Mouse (Mus musculus) lung, adult 2 months (tissue): Measurements from ENCODE around the gene Nudt2. TPM values are rescaled to one million over a fixed set of nuclear protein-coding genes. Genes with fewer than 3 reads are reported as not detected.

ENCODE experiments used
- DNase-seq: peaks from one replicate; pipeline ENCODE4 v3.0.0; 2022
- H3K4me1 ChIP-seq: fragments of 200-500 bp; 2 replicates; pipeline ENCODE4 v1.6.1; 2011; ENCODE audit warnings: low read length; ENCODE audit not compliant: control insufficient read depth, insufficient read depth
- H3K4me3 ChIP-seq: fragments of 200-500 bp; replicated peaks from 2 replicates; pipeline ENCODE3; 2011; ENCODE audit warnings: low read depth, mild to moderate bottlenecking, control low read depth, low read length; ENCODE audit errors: extremely low read depth
- CTCF ChIP-seq: fragments of 200-500 bp; IDR thresholded peaks from 2 replicates; pipeline ENCODE4 v1.5.1; 2011; ENCODE audit warnings: mild to moderate bottlenecking, low read length, control low read depth; ENCODE audit not compliant: insufficient read depth
- POLR2A ChIP-seq: fragments of 200-500 bp; IDR thresholded peaks from 2 replicates; pipeline ENCODE4 v1.6.1; 2011; ENCODE audit warnings: low read depth, mild to moderate bottlenecking, control low read depth, low read length, borderline replicate concordance; ENCODE audit errors: extremely low read depth
- WGBS: fragments of 180-500 bp; shearing (Covaris S2); methylation state at CpG from one replicate; pipeline ENCODE4 v1.1.7; 2018; 5-methylcytosine and 5-hydroxymethylcytosine counted together
- polyA plus RNA-seq: library from polyadenylated mRNA; depleted of rRNA; stranded (reverse); fragments of >200 nt; gene quantifications from 2 replicates; pipeline ENCODE4 v1.2.3, GENCODE M21; 2012

Gene Nudt2
- polyA plus RNA-seq, 1 experiment = 11.7 TPM

DNA sequence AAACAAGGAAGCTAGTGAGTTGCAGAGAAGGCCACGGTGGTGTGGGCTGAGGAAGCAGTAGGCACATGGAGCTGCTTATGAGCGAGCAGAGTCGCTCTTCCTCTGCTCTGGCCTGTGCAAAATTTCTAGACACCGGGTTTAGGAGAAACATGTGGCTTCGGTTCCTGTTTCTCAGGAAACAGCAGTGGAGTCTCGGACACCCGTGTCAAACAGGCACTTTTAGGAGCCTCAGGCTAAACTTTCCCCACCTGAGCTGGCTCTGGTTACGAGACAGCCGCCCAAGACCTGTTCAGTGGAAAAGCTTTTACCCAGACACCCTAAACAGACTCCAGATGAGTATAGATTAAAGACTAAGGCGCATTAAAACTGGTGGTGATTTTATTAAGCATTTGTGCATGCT, 4.2 kb downstream of the Nudt2 start:
- no peak for DNase-seq
- H3K4me3 ChIP-seq = no peak overlapping the region
- WGBS = 80% methylated on average over 10 of the region's 10 CpGs
- TF ChIP-seq CTCF (no peak), POLR2A (no peak)
- no peaks in the 10 kb centered on the region; the same call in 1 of the 2 replicates for H3K4me1 ChIP-seq

DNA sequence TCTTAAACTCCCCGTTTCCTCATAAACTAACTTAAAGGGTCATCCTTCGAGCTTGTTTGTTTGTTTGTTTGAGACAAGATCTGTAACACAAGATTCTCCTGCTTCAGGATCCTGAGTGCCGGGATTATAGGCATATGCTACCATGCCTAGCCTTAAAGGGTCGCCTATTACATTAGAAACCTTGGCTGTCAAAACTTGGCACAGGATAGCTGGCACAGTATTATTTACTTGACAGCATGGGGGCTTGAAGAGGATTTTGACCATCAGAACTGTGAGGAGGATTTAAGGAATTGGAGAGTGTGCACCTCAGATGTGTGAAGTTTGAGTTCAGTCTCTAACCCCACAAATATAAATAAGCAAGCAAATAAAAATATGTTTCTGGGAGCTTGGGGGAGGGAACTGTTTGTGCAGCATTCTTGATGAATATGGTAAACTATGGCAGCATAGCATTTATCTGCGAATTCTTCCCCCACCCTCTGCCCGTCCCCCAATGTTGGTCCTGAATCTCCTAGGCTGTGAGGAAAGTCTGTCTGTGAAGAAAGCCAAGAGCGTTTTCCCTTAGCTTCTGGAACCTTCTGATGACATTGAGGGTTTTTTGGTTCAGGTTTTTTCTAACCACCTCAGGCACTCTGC, 5.2 kb downstream of the Nudt2 start:
- TF ChIP-seq CTCF (no peak), POLR2A (no peak)
- no peak for DNase-seq
- WGBS = 60% methylated on average over 7 of the region's 7 CpGs
- H3K4me3 ChIP-seq = no peak overlapping the region
- H3K4me1 ChIP-seq = no peaks in the 10 kb centered on the region; the same call in 1 of the 2 replicates

DNA sequence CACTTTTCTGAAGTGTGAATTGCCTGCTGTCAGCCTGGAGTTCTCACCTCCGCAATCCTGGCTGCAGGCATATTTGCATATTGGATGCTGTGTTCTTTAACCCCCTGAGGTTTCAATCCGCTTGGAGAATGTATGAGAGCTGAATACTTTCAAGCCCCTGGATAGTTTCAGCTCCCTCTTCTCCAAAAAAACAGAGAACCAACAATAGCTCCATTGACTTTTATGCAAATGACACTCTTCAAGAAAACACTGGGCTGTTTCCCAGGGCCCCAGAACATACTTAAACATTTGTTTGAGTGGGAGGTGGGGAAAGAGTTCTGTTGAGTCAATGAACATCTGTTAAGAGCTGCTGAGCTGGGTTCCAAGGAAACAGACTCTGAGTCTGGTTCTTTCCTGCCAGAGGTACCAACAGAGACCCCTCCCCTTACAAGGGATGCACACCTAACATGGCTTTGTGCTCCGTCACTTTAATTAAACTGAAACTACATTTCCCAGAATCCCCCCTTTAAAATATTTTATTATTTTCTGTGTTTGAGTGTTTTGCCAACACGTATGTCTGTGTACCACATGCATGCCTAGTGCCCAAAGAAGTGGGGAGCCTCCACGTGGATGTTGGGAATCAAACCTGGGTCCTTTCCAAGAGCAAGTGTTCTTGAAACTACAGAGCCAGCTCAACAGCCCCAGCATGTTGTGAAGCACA, 5.9 kb downstream of the Nudt2 start:
- no peak for TF ChIP-seq CTCF
- no peak for TF ChIP-seq POLR2A
- Histone ChIP-seq H3K4me1 (no peaks in the 10 kb centered on the region; the same call in 1 of the 2 replicates), H3K4me3 (no peak overlapping the region)
- 59% methylated on average over 5 of the region's 5 CpGs for WGBS
- DNase-seq = no peak

DNA sequence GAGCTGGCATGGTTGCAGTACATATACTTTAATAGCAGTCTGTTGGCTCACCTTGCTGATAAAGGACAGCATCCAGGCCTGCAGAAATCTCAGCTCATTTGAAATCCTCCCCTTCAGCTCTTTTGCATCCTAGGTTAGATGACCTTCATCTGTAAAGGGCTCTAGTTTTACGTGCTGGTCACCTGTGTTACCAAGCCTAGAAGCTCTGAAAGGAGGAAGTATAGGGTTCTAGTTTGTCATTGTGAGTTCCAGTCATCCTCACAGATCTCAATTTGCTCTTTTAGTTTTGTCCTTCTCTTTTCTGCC, 6.4 kb downstream of the Nudt2 start:
- no peak for DNase-seq
- TF ChIP-seq CTCF (no peak), POLR2A (no peak)
- no peak overlapping the region for H3K4me3 ChIP-seq
- WGBS = 97% methylated on average over 1 of the region's 1 CpGs
- H3K4me1 ChIP-seq = no peaks in the 10 kb centered on the region; the same call in 1 of the 2 replicates

DNA sequence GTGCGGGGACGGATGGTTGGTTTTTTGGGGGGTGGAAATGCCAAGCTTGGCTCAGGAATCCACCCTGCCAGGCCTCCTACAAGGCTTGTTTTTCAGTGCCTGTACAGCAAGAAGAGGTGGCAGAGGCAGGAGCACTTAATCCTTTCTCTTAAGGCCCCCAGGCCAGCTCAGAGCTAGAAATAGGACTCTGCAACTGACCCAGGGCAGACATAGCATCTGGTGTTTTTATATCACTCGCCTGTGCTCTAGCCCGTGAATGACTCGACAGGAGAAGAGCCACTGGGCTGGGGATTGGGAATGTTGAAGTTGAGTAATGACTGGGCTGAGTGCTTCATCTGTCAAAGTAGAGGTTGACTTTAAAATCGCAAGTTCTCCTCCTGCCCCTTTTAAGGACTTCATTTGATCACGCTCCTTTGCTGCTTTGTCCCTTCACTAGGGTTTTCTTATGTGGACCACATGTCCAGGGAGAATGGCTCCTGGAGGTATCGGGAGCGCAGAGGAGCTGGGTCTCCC, 12.8 kb downstream of the Nudt2 start:
- no peak for TF ChIP-seq POLR2A
- no peak for TF ChIP-seq CTCF
- no peak for DNase-seq
- no peak overlapping the region for H3K4me3 ChIP-seq
- no peaks in the 10 kb centered on the region for H3K4me1 ChIP-seq
- WGBS = 85% methylated on average over 9 of the region's 9 CpGs

DNA sequence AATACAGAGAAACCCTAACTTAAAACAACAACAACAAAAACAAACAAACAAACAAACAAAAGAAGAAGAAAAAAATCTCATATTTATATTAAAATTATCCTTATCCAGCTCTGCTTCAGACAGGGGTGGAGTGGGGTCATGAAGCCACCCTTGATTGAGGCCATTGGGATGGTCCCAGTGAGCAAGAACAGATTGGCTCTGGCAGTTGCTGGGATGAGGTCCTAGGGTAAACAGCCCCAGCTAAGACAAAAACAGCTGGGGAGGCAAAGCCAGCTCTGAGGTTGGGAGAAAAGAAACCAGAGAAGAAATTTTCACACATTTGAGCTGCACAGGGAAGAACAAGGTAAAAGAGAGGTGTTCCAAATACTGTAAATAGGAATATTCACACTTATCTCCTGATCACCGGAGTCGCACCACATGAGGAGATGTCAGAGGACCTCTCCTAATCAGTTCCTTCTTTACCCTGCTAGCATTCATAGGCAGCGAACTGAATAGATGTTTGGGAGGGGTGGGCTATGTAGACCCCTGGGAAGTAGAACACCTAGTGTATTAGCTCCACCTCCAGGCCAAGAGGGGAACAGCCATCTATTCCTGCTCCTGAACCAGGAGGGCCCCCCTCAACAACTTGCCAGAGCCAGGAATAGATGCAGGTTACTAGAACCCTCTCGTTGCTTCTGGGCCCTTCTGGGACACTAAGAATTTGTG, 14.0 kb downstream of the Nudt2 start:
- TF ChIP-seq CTCF = no peak
- no peak for TF ChIP-seq POLR2A
- WGBS = 72% methylated on average over 4 of the region's 4 CpGs

DNA sequence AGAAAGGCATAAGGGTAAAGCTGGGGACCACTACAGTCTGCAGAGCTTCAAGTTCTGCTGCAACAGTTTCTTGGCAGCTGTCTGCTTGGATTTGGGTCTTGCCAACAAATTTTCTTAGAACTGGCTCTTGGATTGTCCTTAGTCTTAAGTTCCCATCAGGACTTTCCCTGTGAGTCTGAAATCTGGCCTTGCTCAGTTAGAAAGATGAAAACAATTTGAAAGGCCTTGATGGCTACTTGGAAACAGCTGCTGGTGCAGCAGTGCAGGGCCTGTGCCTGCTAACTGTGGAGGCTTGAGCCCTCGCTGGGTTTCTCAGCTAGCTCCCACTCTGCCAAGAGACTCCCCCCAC, 14.5 kb downstream of the Nudt2 start:
- TF ChIP-seq POLR2A = no peak
- no peak for TF ChIP-seq CTCF
- Histone ChIP-seq H3K4me1 (no peaks in the 10 kb centered on the region), H3K4me3 (no peak overlapping the region)
- WGBS = 69% methylated on average over 1 of the region's 1 CpGs
- no peak for DNase-seq

More for the DNA sequence above, 14.0 kb downstream of the Nudt2 start:
- Histone ChIP-seq H3K4me3 (no peak overlapping the region), H3K4me1 (no peaks in the 10 kb centered on the region)
- DNase-seq = no peak

DNA sequence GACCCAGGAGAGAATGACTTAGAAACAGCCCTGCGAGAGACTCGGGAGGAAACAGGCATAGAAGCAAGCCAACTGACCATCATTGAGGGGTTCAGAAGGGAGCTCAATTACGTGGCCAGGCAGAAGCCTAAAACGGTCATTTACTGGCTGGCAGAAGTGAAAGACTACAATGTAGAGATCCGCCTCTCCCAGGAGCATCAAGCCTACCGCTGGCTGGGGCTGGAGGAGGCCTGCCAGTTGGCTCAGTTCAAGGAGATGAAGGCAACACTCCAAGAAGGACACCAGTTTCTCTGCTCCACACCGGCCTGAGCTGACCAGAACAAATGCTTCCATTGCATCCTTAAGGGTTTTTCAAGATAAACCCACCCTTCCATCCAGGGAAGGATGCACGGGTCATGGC, 15.3 kb downstream of the Nudt2 start:
- TF ChIP-seq POLR2A (no peak), CTCF (no peak)
- Histone ChIP-seq H3K4me1 (no peaks in the 10 kb centered on the region), H3K4me3 (no peak overlapping the region)
- WGBS = 66% methylated on average over 8 of the region's 8 CpGs
- DNase-seq = no peak

DNA sequence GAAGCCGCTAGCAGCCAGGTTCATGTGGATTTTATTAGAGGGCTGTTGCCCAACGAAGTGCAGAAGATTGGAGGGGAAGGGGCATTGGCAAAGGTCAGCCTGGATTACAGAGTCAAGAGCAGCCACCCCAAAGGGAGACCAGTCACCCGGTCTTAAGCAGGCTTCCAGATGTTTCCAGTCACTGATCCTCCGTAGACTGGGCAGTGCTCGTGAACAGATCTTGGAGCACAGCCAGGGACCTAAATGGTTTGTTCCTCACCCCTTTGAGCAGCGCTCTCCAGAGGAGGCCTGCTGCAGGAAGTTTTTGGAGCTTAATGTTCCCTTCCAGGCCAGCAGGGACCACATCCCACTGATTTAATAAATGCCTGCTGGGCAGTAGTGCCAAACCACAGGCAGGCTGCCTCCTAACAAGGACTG, 16.7 kb downstream of the Nudt2 start:
- TF ChIP-seq POLR2A (no peak), CTCF (no peak)
- Histone ChIP-seq H3K4me1 (no peaks in the 10 kb centered on the region), H3K4me3 (no peak overlapping the region)
- WGBS = 49% methylated on average over 6 of the region's 6 CpGs
- no peak for DNase-seq
